Mouse (Mus musculus) liver, postnatal 0 days (tissue): ENCODE measurements around the gene Hist1h3b. TPM values are rescaled to one million over a fixed set of nuclear protein-coding genes. Genes with fewer than 3 reads are reported as not detected.
"Not testable (repeated sequence)": the region's sequence is repeated elsewhere in the genome, so short reads cannot be mapped to it uniquely, and the experiment has no call there.

Experiments
- ATAC-seq: fragments of 200-750 bp; cut with Nextera tagmentation; 2 replicates; pipeline ENCODE4 v1.8.0; 2017; ENCODE audit warnings: mild to moderate bottlenecking, moderate library complexity
- DNase-seq: peaks from one replicate; pipeline ENCODE4 v3.0.0-alpha.2; 2016
- H3K27ac ChIP-seq: fragments of 300-500 bp; sonication (generic); 2 replicates; pipeline ENCODE4 v1.5.1; 2014; ENCODE audit warnings: antibody characterized with exemption, moderate library complexity, mild to moderate bottlenecking, low read depth
- H3K27me3 ChIP-seq: fragments of 300-500 bp; sonication (generic); 2 replicates; pipeline ENCODE4 v1.6.1; 2014; ENCODE audit warnings: low read length, control low read depth, mixed read lengths; ENCODE audit not compliant: insufficient read depth
- H3K36me3 ChIP-seq: fragments of 300-500 bp; sonication (generic); replicated peaks from 2 replicates; pipeline ENCODE4 v1.6.1; 2014; ENCODE audit warnings: mild to moderate bottlenecking, control low read depth, low read length, moderate library complexity, mixed read lengths; ENCODE audit not compliant: insufficient read depth
- H3K4me1 ChIP-seq: fragments of 300-500 bp; sonication (generic); 2 replicates; pipeline ENCODE4 v1.6.1; 2014; ENCODE audit warnings: antibody characterized with exemption, mild to moderate bottlenecking, control low read depth; ENCODE audit not compliant: insufficient read depth
- H3K4me2 ChIP-seq: fragments of 300-500 bp; sonication (generic); 2 replicates; pipeline ENCODE4 v1.6.1; 2014; ENCODE audit warnings: low read depth, mild to moderate bottlenecking, low read length, moderate library complexity, mixed read lengths
- H3K4me3 ChIP-seq: fragments of 300-500 bp; sonication (generic); 2 replicates; pipeline ENCODE4 v1.5.1; 2014; ENCODE audit warnings: low read depth, low read length
- H3K9ac ChIP-seq: fragments of 300-500 bp; sonication (generic); replicated peaks from 2 replicates; pipeline ENCODE4 v1.6.1; 2014; ENCODE audit warnings: mild to moderate bottlenecking, moderate library complexity
- H3K9me3 ChIP-seq: fragments of 300-500 bp; sonication (generic); 2 replicates; pipeline ENCODE4 v1.6.1; 2016; ENCODE audit warnings: mild to moderate bottlenecking, control low read depth, low read length, mixed read lengths
- CTCF ChIP-seq: sonication (generic); IDR thresholded peaks from 2 replicates; pipeline ENCODE4 v1.5.1; 2016; ENCODE audit warnings: antibody characterized with exemption, low read depth
- EP300 ChIP-seq: IDR thresholded peaks from 2 replicates; pipeline ENCODE4 v1.6.1; 2016; ENCODE audit warnings: antibody characterized with exemption, low read depth, mild to moderate bottlenecking
- WGBS: fragments of 180-500 bp; shearing (Covaris S2); extraction: QIAGEN DNeasy Blood & Tissue Kit; methylation state at CpG from one replicate; pipeline ENCODE4 v1.1.7; 2014; ENCODE audit not compliant: insufficient replicate concordance; 5-methylcytosine and 5-hydroxymethylcytosine counted together
- polyA plus RNA-seq: library from polyadenylated mRNA; unstranded; fragments of >200 nt; fragmentation: Nextera tagmentation; extraction: Ambion mirVana; gene quantifications from 2 replicates; pipeline ENCODE4 v1.2.1, GENCODE M21; 2015

Gene Hist1h3b
- polyA plus RNA-seq, 1 experiment from 2014 or later = 16.0 TPM

GRCm38 (mm10) chr13:23745381-23746161 is 6.5 kb upstream of the Hist1h3b start, which contains the start of gene Hist1h3c:
Gene Hist1h3c (minus strand): TSS chr13:23745602.
- peak within 1 kb of the TSS; percentile 65 for H3K4me2 ChIP-seq
- H3K9me3 ChIP-seq = no peaks in the 10 kb centered on the region
- ATAC-seq (peak; percentile 49), DNase-seq (peak; percentile 87)
- H3K4me1 ChIP-seq = peaks cover 10% of the 10 kb centered on the region
- no peaks in the 10 kb centered on the region for H3K36me3 ChIP-seq
- under 1% methylated on average over 28 of the region's 28 CpGs for WGBS
- H3K4me3 ChIP-seq = peak within 1 kb of the TSS; percentile 51
- TF ChIP-seq CTCF = no peak
- H3K27ac ChIP-seq = peak within 1 kb of the TSS; percentile 99
- H3K27me3 ChIP-seq = no peaks in the 10 kb centered on the region
- peak within 1 kb of the TSS; percentile 53 for H3K9ac ChIP-seq

GRCm38 (mm10) chr13:23746201-23747080 is 5.6 kb upstream of the Hist1h3b start, which contains the start of gene Hist1h2bb:
Gene Hist1h2bb (plus strand): TSS chr13:23746734.
- ATAC-seq (peak; percentile 82), DNase-seq (peak; percentile 82)
- Histone ChIP-seq H3K4me3 (peak within 1 kb of the TSS; percentile 51), H3K4me2 (peak within 1 kb of the TSS; percentile 65), H3K27ac (peak within 1 kb of the TSS; percentile 99), H3K9ac (peak within 1 kb of the TSS; percentile 53)
- not testable (repeated sequence) for H3K27me3 ChIP-seq, H3K9me3 ChIP-seq, H3K36me3 ChIP-seq, H3K4me1 ChIP-seq
- peak; percentile 33 for TF ChIP-seq CTCF
- TF ChIP-seq EP300 = peak; percentile 85
- WGBS = under 1% methylated on average over 37 of the region's 58 CpGs

GRCm38 (mm10) chr13:23747081-23747891 is 4.8 kb upstream of the Hist1h3b start:
- peaks cover 10% of the 10 kb centered on the region for H3K4me1 ChIP-seq
- H3K4me3 ChIP-seq = peak overlapping the region; percentile 51
- no peaks in the 10 kb centered on the region for H3K27me3 ChIP-seq
- DNase-seq = no peak
- no peaks in the 10 kb centered on the region for H3K36me3 ChIP-seq
- peak; percentile 5 for ATAC-seq
- 8% methylated on average over 10 of the region's 13 CpGs for WGBS
- no peak for TF ChIP-seq CTCF
- no peak for TF ChIP-seq EP300
- H3K27ac ChIP-seq = peak overlapping the region; percentile 99
- H3K4me2 ChIP-seq = peak overlapping the region; percentile 65
- no peaks in the 10 kb centered on the region for H3K9me3 ChIP-seq
- peak overlapping the region; percentile 53 for H3K9ac ChIP-seq

- H3K27ac ChIP-seq = peak overlapping the region; percentile 99
- peak overlapping the region; percentile 65 for H3K4me2 ChIP-seq
- H3K9ac ChIP-seq = peak overlapping the region; percentile 53; the same call in 1 of the 2 replicates
- 10% methylated on average over 4 of the region's 4 CpGs for WGBS
- H3K27me3 ChIP-seq = no peaks in the 10 kb centered on the region
- DNase-seq (peak; percentile 55), ATAC-seq (no peak)
- no peaks in the 10 kb centered on the region for H3K9me3 ChIP-seq
- peaks cover 10% of the 10 kb centered on the region for H3K4me1 ChIP-seq
- H3K36me3 ChIP-seq = no peaks in the 10 kb centered on the region
- no peak for TF ChIP-seq EP300
- no peak for TF ChIP-seq CTCF
- no peak overlapping the region; the same call in 1 of the 2 replicates for H3K4me3 ChIP-seq
These were observed 4.2 kb upstream of the Hist1h3b start for GRCm38 (mm10) chr13:23747892-23748288.

GRCm38 (mm10) chr13:23749563-23750121 is 2.4 kb upstream of the Hist1h3b start:
- Histone ChIP-seq H3K9me3 (no peaks in the 10 kb centered on the region), H3K27ac (peak overlapping the region; percentile 99; the same call in 1 of the 2 replicates), H3K27me3 (no peaks in the 10 kb centered on the region), H3K4me3 (no peak overlapping the region), H3K36me3 (no peaks in the 10 kb centered on the region), H3K4me1 (peaks cover 10% of the 10 kb centered on the region), H3K4me2 (no peak overlapping the region), H3K9ac (no peak overlapping the region)
- ATAC-seq (no peak), DNase-seq (no peak)
- WGBS = 88% methylated on average over 5 of the region's 5 CpGs
- TF ChIP-seq EP300 (no peak), CTCF (no peak)
